Mouse (Mus musculus): Measurements from ENCODE around the gene Zfp113. TPM values are rescaled to one million over a fixed set of nuclear protein-coding genes. Genes with fewer than 3 reads are reported as not detected.

Gene Zfp113
- 6.6 TPM for polyA plus RNA-seq (2017; shearing (Covaris generic))

GRCm38 (mm10) chr5:138155443-138155976 is at the start of gene Zfp113:
Zfp113 (minus strand) TSS chr5:138155744.

GRCm38 (mm10) chr5:138193771-138194727 is 38.5 kb upstream of the Zfp113 start, which contains the start of gene Mblac1:
Mblac1 (plus strand) TSS chr5:138194314.

GRCm38 (mm10) chr5:138186950-138187638 is 31.6 kb upstream of the Zfp113 start, which contains the start of the genes Taf6 and Cnpy4:
Taf6 (minus strand) TSS chr5:138187451.
Cnpy4 (plus strand) TSS chr5:138187485.

GRCm38 (mm10) chr5:138171695-138172491 is 16.3 kb upstream of the Zfp113 start, which contains the start of the genes Ap4m1 and Mcm7:
Ap4m1 (plus strand) TSS chr5:138172002.
Mcm7 (minus strand) TSS chr5:138172422.

GRCm38 (mm10) chr5:138160842-138161665 is 5.5 kb upstream of the Zfp113 start, which contains the start of gene Cops6:
Cops6 (plus strand) TSS chr5:138161071.

GRCm38 (mm10) chr5:138116255-138117198 is 39.0 kb downstream of the Zfp113 start, which contains the start of gene Zscan21:
Zscan21 (plus strand) TSS chr5:138116903.

Other genes starting within 250 kb of the Zfp113 start
- 0.76 TPM for gene Cyp3a13, start 234.1 kb downstream of the Zfp113 start, polyA plus RNA-seq (2017; shearing (Covaris generic))
- gene Gjc3, start 192.6 kb downstream of the Zfp113 start, polyA plus RNA-seq (2017; shearing (Covaris generic)): not detected
- gene Azgp1, start 174.2 kb downstream of the Zfp113 start, polyA plus RNA-seq (2017; shearing (Covaris generic)): not detected
- gene Smok3a, start 134.5 kb downstream of the Zfp113 start, polyA plus RNA-seq (2017; shearing (Covaris generic)): not detected
- gene Smok3b, start 134.3 kb downstream of the Zfp113 start, polyA plus RNA-seq (2017; shearing (Covaris generic)): 0.73 TPM
- gene Smok3c, start 102.5 kb downstream of the Zfp113 start, polyA plus RNA-seq (2017; shearing (Covaris generic)): 0.84 TPM
- gene Zkscan1, start 70.7 kb downstream of the Zfp113 start, polyA plus RNA-seq (2017; shearing (Covaris generic)): 14.6 TPM
- 28.0 TPM for gene Zscan21, start 38.8 kb downstream of the Zfp113 start, polyA plus RNA-seq (2017; shearing (Covaris generic))
- gene Cops6, start 5.3 kb upstream of the Zfp113 start, polyA plus RNA-seq (2017; shearing (Covaris generic)): 119 TPM
- gene Ap4m1, start 16.3 kb upstream of the Zfp113 start, polyA plus RNA-seq (2017; shearing (Covaris generic)): 9.5 TPM
- gene Mcm7, start 16.7 kb upstream of the Zfp113 start, polyA plus RNA-seq (2017; shearing (Covaris generic)): 56.4 TPM
- 36.5 TPM for gene Taf6, start 31.7 kb upstream of the Zfp113 start, polyA plus RNA-seq (2017; shearing (Covaris generic))
- 12.2 TPM for gene Cnpy4, start 31.7 kb upstream of the Zfp113 start, polyA plus RNA-seq (2017; shearing (Covaris generic))
- not detected for gene Mblac1, start 38.6 kb upstream of the Zfp113 start, polyA plus RNA-seq (2017; shearing (Covaris generic))
- gene Nxpe5, start 70.2 kb upstream of the Zfp113 start, polyA plus RNA-seq (2017; shearing (Covaris generic)): 0.55 TPM
- 35.9 TPM for gene Lamtor4, start 99.7 kb upstream of the Zfp113 start, polyA plus RNA-seq (2017; shearing (Covaris generic))
- gene BC037034, start 108.3 kb upstream of the Zfp113 start, polyA plus RNA-seq (2017; shearing (Covaris generic)): 19.9 TPM
- not detected for gene Gal3st4, start 117.1 kb upstream of the Zfp113 start, polyA plus RNA-seq (2017; shearing (Covaris generic))
- gene Gm43720, start 124.2 kb upstream of the Zfp113 start, polyA plus RNA-seq (2017; shearing (Covaris generic)): 0.18 TPM
- 0.67 TPM for gene Gpc2, start 124.3 kb upstream of the Zfp113 start, polyA plus RNA-seq (2017; shearing (Covaris generic))
- 1.1 TPM for gene Stag3, start 124.5 kb upstream of the Zfp113 start, polyA plus RNA-seq (2017; shearing (Covaris generic))
- gene Pvrig, start 186.2 kb upstream of the Zfp113 start, polyA plus RNA-seq (2017; shearing (Covaris generic)): 5.2 TPM

Data from effector memory CD4-positive, alpha-beta T cell, adult 7 months (primary cell).